Mouse (Mus musculus) kidney, embryonic 16.5 days (tissue): ENCODE measurements around the gene Fndc3b. TPM values are rescaled to one million over a fixed set of nuclear protein-coding genes. Genes with fewer than 3 reads are reported as not detected.

Experiments
- ATAC-seq: fragments of 200-750 bp; cut with Nextera tagmentation; 2 replicates; pipeline ENCODE4 v1.8.0; 2017; ENCODE audit warnings: moderate TSS enrichment; ENCODE audit not compliant: low FRiP score, low TSS enrichment
- H3K27ac ChIP-seq: fragments of 300-500 bp; sonication (generic); 2 replicates; pipeline ENCODE4 v1.5.1; 2014; ENCODE audit warnings: low read length
- H3K27me3 ChIP-seq: fragments of 300-500 bp; sonication (generic); 2 replicates; pipeline ENCODE4 v1.6.1; 2014; ENCODE audit warnings: low read length, control low read depth, mixed read lengths; ENCODE audit not compliant: insufficient read depth
- H3K36me3 ChIP-seq: fragments of 300-500 bp; sonication (generic); 2 replicates; pipeline ENCODE4 v1.6.1; 2014; ENCODE audit warnings: low read length, control low read depth, mixed read lengths; ENCODE audit not compliant: insufficient read depth
- H3K4me1 ChIP-seq: fragments of 300-500 bp; sonication (generic); 2 replicates; pipeline ENCODE4 v1.6.1; 2014; ENCODE audit warnings: low read length, control low read depth, mixed read lengths; ENCODE audit not compliant: insufficient read depth
- H3K4me2 ChIP-seq: fragments of 300-500 bp; sonication (generic); replicated peaks from 2 replicates; pipeline ENCODE4 v1.6.1; 2014; ENCODE audit warnings: low read depth, low read length
- H3K4me3 ChIP-seq: fragments of 300-500 bp; sonication (generic); 2 replicates; pipeline ENCODE4 v1.5.1; 2014; ENCODE audit warnings: mild to moderate bottlenecking, low read length
- H3K9ac ChIP-seq: fragments of 300-500 bp; sonication (generic); replicated peaks from 2 replicates; pipeline ENCODE4 v1.6.1; 2014; ENCODE audit warnings: low read length
- H3K9me3 ChIP-seq: fragments of 300-500 bp; sonication (generic); 2 replicates; pipeline ENCODE4 v1.6.1; 2016; ENCODE audit warnings: low read length, control low read depth
- WGBS: fragments of 180-500 bp; shearing (Covaris S2); extraction: QIAGEN DNeasy Blood & Tissue Kit; methylation state at CpG from one replicate; pipeline ENCODE4 v1.1.7; 2014; 5-methylcytosine and 5-hydroxymethylcytosine counted together
- polyA plus RNA-seq: library from polyadenylated mRNA; unstranded; fragments of >200 nt; fragmentation: Nextera tagmentation; extraction: Ambion mirVana; gene quantifications from 2 replicates; pipeline ENCODE4 v1.2.1, GENCODE M21; 2015

Gene Fndc3b
- polyA plus RNA-seq, 1 experiment from 2014 or later, result 30.4 TPM

DNA sequence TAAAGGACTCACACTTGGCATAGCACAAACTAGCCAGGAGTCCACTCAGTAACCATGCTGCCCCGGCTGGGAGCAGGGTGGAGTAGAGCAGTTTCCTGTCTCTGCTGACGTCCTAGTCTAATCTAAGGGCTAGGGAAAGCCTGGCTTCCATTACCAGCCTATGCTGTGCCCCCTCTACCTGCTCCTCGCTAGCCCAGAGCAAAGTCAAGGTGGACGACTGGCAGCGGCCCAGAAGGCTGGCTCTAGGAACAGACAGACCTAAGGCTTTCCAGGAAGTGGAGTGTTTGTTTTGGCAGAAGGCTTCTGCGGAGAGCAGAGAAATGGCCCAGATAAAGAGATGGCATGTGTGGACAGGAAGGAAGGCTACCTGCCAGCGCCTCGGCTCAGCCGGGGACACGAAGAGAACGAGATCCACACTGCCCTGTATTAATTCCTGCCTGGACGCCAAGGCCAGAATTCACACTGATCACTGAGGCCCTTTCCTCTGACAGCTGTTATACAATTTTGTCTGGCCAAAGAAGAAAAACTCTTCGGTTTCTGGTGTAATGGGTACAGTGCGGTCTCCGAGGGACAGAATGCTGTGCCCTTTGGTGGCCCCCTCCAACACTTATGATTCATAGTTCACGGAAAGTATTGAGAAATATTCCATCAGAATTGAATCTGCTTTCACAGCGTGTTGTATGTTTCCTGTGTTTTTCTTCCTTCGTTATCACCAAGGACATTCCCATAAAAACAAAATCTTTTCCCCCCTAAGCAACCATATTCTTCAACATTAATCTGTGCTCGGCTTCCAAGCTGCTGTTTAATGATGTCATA, 94.5 kb downstream of the Fndc3b start:
- H3K4me1 ChIP-seq, result peaks cover 34% of the 10 kb centered on the region
- no peak overlapping the region for H3K9ac ChIP-seq
- ATAC-seq, result no peak; the same call in 1 of the 2 replicates
- no peaks in the 10 kb centered on the region for H3K9me3 ChIP-seq
- no peaks in the 10 kb centered on the region for H3K27me3 ChIP-seq
- peak overlapping the region; percentile 44 for H3K27ac ChIP-seq
- no peak overlapping the region for H3K4me2 ChIP-seq
- WGBS, result 50% methylated on average over 19 of the region's 19 CpGs
- peaks cover 10% of the 10 kb centered on the region; the same call in 1 of the 2 replicates for H3K36me3 ChIP-seq
- H3K4me3 ChIP-seq, result no peak overlapping the region

DNA sequence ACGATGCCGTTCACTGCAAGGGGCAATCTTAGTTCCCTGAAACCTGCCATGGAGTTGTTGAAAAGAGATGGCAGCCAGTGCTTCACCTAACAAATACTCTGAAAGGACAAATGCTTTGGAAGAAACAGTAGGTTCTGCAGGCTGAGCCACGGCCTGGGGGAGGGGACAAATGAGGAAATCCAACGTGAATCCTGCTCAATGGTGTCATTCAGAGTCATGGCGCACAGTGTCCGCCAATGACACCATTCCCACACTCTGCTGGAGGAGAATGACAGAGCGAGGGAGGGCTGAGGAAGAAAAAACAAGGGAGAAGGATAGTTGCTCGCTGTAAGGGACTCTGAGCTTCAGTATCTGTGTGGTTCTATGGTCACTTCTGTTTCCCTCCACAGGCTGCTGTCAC, 95.6 kb downstream of the Fndc3b start:
- H3K27me3 ChIP-seq, result no peaks in the 10 kb centered on the region
- 65% methylated on average over 8 of the region's 8 CpGs for WGBS
- H3K36me3 ChIP-seq, result peaks cover 10% of the 10 kb centered on the region; the same call in 1 of the 2 replicates
- H3K4me3 ChIP-seq, result no peak overlapping the region
- peaks cover 34% of the 10 kb centered on the region for H3K4me1 ChIP-seq
- no peak for ATAC-seq
- no peak overlapping the region for H3K4me2 ChIP-seq
- H3K27ac ChIP-seq, result no peak overlapping the region
- no peaks in the 10 kb centered on the region for H3K9me3 ChIP-seq
- no peak overlapping the region for H3K9ac ChIP-seq

DNA sequence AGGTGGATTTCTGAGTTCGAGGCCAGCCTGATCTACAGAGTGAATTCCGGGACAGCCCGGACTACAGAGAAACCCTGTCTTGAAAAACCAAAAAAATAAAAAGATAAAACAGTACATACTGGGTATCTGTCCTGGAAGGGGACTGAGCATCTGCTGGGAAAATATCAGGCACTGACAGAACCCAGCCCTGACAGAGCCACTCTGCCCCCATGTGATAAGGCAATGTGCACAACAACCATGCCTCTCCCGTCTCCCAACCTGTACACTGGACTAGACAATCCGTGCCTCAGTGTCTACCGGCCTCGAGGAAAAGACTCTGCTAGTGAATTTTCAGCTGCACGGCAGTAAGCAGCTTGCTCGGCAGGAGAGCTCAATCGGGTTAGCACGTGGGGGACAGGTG, 97.3 kb downstream of the Fndc3b start:
- ATAC-seq, result no peak
- Histone ChIP-seq H3K27ac (no peak overlapping the region), H3K9me3 (no peaks in the 10 kb centered on the region), H3K36me3 (peaks cover 10% of the 10 kb centered on the region; the same call in 1 of the 2 replicates), H3K9ac (no peak overlapping the region), H3K4me3 (no peak overlapping the region), H3K4me2 (no peak overlapping the region), H3K4me1 (peaks cover 34% of the 10 kb centered on the region), H3K27me3 (no peaks in the 10 kb centered on the region)
- WGBS, result 89% methylated on average over 11 of the region's 11 CpGs

DNA sequence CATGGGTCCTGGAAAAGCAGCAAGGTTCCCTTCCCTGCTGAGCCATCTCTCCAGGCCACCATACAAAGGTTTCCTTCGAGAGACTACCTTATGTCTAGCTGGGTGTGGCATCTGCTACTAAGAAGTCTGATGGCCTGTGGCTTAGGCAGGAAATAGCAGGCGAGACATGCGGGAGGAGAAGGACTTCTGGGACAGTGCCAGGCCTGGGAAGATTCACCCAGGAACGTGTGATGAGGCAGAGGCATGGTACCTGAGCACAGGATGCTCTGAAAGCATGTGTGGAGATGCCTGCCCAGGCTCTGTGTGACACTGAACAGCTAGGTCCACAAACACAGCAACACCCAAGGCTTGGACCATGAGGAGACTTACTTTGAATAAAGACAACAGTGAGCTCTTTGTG, 98.1 kb downstream of the Fndc3b start:
- H3K9ac ChIP-seq, result no peak overlapping the region
- ATAC-seq, result no peak
- no peaks in the 10 kb centered on the region for H3K27me3 ChIP-seq
- 0 out of 2 replicates have a peak overlapping the region, but pooled peaks have one; percentile 3 for H3K27ac ChIP-seq
- no peak overlapping the region for H3K4me2 ChIP-seq
- H3K4me1 ChIP-seq, result peaks cover 34% of the 10 kb centered on the region
- peaks cover 10% of the 10 kb centered on the region; the same call in 1 of the 2 replicates for H3K36me3 ChIP-seq
- WGBS, result 60% methylated on average over 4 of the region's 4 CpGs
- no peaks in the 10 kb centered on the region for H3K9me3 ChIP-seq
- H3K4me3 ChIP-seq, result no peak overlapping the region

DNA sequence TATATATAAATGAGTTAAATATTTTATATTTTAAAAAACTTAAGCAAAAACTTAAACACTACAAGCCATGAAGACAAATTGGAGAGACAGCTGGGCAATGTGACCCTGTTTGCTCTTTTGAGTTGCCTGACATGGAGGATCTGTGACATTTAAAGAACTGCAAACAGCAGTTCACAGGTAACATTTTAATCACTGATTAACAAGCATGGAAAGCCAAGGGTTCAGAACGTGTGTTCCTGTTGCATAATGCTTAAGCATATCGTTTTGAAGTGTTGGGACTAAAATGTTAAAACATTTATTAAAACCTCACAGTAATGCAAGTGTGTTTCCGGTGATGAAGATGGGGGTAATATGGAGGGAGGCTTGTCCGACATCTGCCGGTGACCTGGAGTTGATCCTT, 99.1 kb downstream of the Fndc3b start:
- Histone ChIP-seq H3K9ac (no peak overlapping the region), H3K4me3 (no peak overlapping the region), H3K4me2 (no peak overlapping the region), H3K27me3 (no peaks in the 10 kb centered on the region), H3K4me1 (peaks cover 34% of the 10 kb centered on the region), H3K9me3 (no peaks in the 10 kb centered on the region), H3K27ac (no peak overlapping the region), H3K36me3 (peaks cover 5% of the 10 kb centered on the region; the same call in 1 of the 2 replicates)
- no peak for ATAC-seq
- WGBS, result 78% methylated on average over 5 of the region's 5 CpGs

DNA sequence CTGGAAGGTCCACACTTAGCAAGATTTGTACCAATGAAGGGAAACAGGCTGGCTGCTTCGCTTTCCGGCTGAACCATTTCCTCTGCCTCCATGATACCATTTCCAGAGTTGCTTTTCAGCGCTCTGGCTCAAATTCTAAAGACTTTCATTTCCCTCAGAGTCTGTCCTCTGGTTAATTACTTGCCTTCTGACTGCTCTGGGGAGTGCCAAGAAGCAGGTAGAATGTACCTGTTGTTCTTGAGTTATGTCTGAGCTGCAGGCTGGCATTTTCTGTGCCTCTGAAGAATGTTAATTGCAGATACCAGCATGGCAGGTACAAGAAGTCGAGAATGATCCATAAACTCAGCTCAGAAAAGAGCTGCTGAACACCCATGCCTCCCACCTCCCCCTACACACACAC, 100.6 kb downstream of the Fndc3b start:
- no peaks in the 10 kb centered on the region for H3K27me3 ChIP-seq
- H3K36me3 ChIP-seq, result peaks cover 5% of the 10 kb centered on the region; the same call in 1 of the 2 replicates
- no peak overlapping the region for H3K4me3 ChIP-seq
- 61% methylated on average over 4 of the region's 4 CpGs for WGBS
- H3K9me3 ChIP-seq, result no peaks in the 10 kb centered on the region
- no peak overlapping the region for H3K4me2 ChIP-seq
- peaks cover 30% of the 10 kb centered on the region for H3K4me1 ChIP-seq
- peak; percentile 6; the same call in 1 of the 2 replicates for ATAC-seq
- H3K27ac ChIP-seq, result peak overlapping the region; percentile 54
- H3K9ac ChIP-seq, result no peak overlapping the region

DNA sequence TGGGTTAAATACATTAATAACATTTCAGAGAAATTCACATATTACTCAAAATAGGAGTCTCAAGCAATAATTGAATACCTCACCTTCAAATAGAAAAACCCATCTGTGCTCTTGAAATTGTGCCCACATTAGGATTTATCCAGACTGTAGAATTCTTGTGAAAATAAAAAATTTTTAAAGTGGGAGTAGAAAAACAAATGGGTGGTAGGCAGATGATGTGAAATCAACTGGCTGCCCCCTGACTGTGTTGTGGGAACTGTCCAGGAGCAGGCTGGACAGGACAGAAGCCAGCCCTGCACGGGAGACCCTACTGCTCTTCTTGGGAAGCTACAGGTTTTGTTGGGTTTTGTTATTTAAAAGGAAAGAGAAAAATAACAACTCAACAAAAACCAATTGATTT, 101.0 kb downstream of the Fndc3b start:
- no peak for ATAC-seq
- Histone ChIP-seq H3K4me2 (no peak overlapping the region), H3K9me3 (no peaks in the 10 kb centered on the region), H3K36me3 (peaks cover 5% of the 10 kb centered on the region; the same call in 1 of the 2 replicates), H3K27ac (peak overlapping the region; percentile 54), H3K9ac (no peak overlapping the region), H3K4me3 (no peak overlapping the region), H3K27me3 (no peaks in the 10 kb centered on the region), H3K4me1 (peaks cover 31% of the 10 kb centered on the region)
- 60% methylated on average over 1 of the region's 1 CpGs for WGBS

DNA sequence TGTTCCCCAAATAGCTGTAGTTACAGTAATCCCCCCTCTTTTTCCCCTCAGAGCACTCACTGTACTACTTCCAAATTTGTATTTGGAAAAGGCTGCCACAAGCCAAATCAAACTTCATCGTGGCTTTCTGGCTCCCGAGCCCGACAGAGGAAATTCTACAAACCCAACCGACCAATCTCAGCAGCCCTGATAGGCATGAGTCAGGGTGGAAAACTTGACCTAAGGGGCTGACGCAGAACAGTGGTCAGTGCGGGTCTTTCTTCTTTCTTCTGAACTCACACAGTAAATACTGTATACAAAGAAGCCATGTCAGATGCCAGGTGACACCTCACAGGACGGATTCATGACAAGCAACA, 103.3 kb downstream of the Fndc3b start:
- Histone ChIP-seq H3K4me3 (no peak overlapping the region), H3K9me3 (no peaks in the 10 kb centered on the region), H3K4me1 (peaks cover 42% of the 10 kb centered on the region), H3K27ac (peak overlapping the region; percentile 43; the same call in 1 of the 2 replicates), H3K9ac (peak overlapping the region; percentile 25; the same call in 1 of the 2 replicates), H3K36me3 (no peaks in the 10 kb centered on the region), H3K4me2 (no peak overlapping the region), H3K27me3 (no peaks in the 10 kb centered on the region)
- WGBS, result 31% methylated on average over 7 of the region's 7 CpGs
- ATAC-seq, result no peak

DNA sequence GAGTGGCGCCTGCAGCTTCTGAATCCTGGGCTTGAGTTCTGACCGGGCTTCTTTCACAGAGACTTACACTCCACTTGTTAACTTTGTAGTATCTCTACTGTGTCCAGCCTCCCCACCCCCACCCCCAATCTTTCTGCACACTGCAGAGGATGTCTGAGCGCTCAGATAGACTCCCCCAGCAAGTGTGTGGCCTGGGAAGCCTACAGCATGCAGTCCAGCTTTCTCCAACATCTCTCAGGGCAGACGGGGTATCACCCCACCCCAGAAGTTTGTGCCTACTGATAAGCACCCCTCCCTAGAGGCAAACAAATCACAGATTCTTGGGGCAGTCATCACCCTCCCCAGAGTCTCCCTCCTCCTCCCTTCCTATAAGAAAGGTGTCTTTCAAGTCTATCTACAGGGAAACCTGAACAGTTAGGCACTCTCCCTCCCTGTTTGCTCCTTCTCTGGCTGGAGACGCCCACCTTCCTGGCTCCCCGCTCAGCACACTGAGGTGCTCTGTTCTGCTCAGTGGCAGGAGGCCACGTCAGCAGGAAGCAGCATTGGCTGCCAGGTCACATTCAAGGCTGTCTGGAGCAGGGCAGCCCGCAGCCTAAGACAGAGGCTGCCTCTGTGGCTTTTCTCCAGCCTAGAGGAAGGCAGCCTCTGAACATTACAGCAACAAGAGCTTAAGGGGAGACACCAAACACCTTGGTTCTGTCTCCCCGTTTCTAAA, 103.9 kb downstream of the Fndc3b start:
- WGBS, result 34% methylated on average over 9 of the region's 9 CpGs

DNA sequence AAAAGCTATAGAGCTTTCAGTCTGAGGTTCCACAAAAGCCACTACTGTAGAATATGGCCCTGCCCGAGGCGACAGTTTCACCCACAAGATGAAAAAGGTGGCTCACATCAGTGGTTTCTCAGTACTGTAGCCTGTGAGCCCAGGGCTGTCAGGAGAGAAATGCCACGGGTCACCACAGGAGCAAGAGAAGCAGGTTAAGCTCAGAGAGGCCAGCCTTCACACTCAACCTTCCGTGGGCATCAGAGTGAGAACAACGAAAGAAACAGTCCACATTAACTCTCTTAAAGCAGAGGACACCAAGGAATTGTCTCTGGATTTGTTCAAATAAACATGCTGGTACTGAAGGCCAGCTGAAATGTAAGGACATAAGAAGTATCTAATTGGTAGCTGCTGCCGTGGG, 104.5 kb downstream of the Fndc3b start:
- peaks cover 40% of the 10 kb centered on the region for H3K4me1 ChIP-seq

More for the DNA sequence above, 103.9 kb downstream of the Fndc3b start:
- Histone ChIP-seq H3K4me3 (no peak overlapping the region), H3K27ac (peak overlapping the region; percentile 43), H3K9ac (peak overlapping the region; percentile 25; the same call in 1 of the 2 replicates), H3K36me3 (no peaks in the 10 kb centered on the region), H3K4me1 (peaks cover 40% of the 10 kb centered on the region), H3K4me2 (no peak overlapping the region), H3K9me3 (no peaks in the 10 kb centered on the region), H3K27me3 (no peaks in the 10 kb centered on the region)
- peak; percentile 84 for ATAC-seq

More for the DNA sequence above, 104.5 kb downstream of the Fndc3b start:
- Histone ChIP-seq H3K27ac (peak overlapping the region; percentile 43), H3K36me3 (no peaks in the 10 kb centered on the region), H3K9me3 (no peaks in the 10 kb centered on the region), H3K4me2 (no peak overlapping the region), H3K9ac (no peak overlapping the region), H3K27me3 (no peaks in the 10 kb centered on the region), H3K4me3 (no peak overlapping the region)
- ATAC-seq, result no peak
- WGBS, result 56% methylated on average over 6 of the region's 6 CpGs
